Mouse (Mus musculus) left cerebral cortex, adult 18-20 months (tissue): ENCODE measurements at regions not wholly inside any gene's neighbourhood (a gene's known extent, or its start where the extent isn't known, plus 50 kb on each side); places are given as distances from the start of the nearest gene placed in this dataset.

Experiments used
- DNase-seq, 2 experiments: peaks; one replicate each; pipeline ENCODE4 v3.0.0; 2021 to 2022; ENCODE audit warnings: low spot score in 2 of 2, mixed read lengths in 1 of 2
- microRNA-seq, 2 experiments: library from miRNA; unstranded; fragments of <30 nt; microRNA quantifications; one replicate each; pipeline ENCODE4 v1.2.0; 2021

- DNase-seq, result no peak
These were observed 354.9 kb downstream of the Xylt1 start for GRCm38 (mm10) chr7:117735699-117736020.

- no peak for DNase-seq
These were observed 354.4 kb downstream of the Xylt1 start for GRCm38 (mm10) chr7:117734994-117735698.

- DNase-seq, result no peak
These were observed 348.3 kb downstream of the Xylt1 start for GRCm38 (mm10) chr7:117729067-117729466.

Small RNA genes in the stretch of these regions (microRNA-seq; reads per million reads assigned to microRNA genes)
- gene Gm24063, result 0 reads per million in 2 experiments
